Mouse (Mus musculus): ENCODE data around the gene Utp18. TPM values are rescaled to one million over a fixed set of nuclear protein-coding genes. Genes with fewer than 3 reads are reported as not detected.

Utp18 gene
- polyA plus RNA-seq, 2 experiments: 20.5 to 29.7 TPM

DNA sequence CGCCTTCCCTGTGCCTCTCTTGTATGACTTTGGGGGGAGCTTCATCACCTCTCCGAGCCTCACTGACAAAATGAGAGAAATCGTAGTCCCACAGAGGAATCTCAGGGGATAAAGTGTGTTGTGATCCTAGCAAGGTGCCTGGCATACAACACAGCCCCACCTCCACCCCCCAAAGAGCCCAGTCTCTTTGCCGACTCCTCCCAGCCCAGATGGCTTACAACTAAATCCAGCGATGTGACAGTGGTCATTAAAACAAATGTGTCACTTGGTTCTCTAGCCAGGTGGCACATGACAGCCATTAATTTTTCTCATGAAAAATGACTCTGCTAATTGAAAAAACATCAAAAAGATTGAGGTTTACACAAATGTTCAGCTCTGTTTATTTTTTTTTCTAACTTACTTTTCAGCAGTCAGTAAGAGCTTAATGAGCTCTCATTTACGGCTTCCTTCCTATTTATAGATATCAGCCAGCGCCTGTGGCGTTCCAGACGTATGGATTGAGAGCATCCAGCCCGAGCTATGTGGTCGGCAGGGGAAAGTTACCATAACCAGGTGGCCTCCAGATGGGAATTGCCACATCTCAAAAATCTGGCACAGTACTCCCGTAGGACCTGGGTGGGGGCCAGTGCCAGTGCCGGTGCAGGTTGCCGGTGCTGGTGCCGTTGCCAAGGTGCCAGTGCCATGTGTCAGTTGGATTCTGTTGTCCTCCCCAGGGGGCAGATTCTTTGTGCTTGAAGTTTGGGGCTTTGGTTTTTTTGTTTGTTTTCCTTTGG lies 67.4 kb downstream of the Utp18 start:
- Histone ChIP-seq H3K9ac (ENCODE audit: low read depth, low read length, severe bottlenecking) (no peak overlapping the region), H3K36me3 (ENCODE audit: control insufficient read depth, insufficient read depth, low read length) (no peaks in the 10 kb centered on the region), H3K4me3 (replicated peaks; ENCODE audit: low read length) (no peak overlapping the region), H3K27ac (replicated peaks; ENCODE audit: low read depth, low read length) (no peak overlapping the region), H3K27me3 (ENCODE audit: control insufficient read depth, insufficient read depth, low read length) (no peaks in the 10 kb centered on the region), H3K9me3 (ENCODE audit: control insufficient read depth, low read length) (no peaks in the 10 kb centered on the region), H3K4me1 (ENCODE audit: control insufficient read depth, insufficient read depth, low read length) (peaks cover 14% of the 10 kb centered on the region), H3K4me2 (replicated peaks; ENCODE audit: low read depth, low read length, severe bottlenecking) (peak overlapping the region; percentile 6; the same call in 1 of the 2 replicates)
- WGBS: 9% methylated on average over 15 of the region's 15 CpGs
- no peak for TF ChIP-seq POLR2A (IDR thresholded peaks at IDR 0.05; ENCODE audit: borderline replicate concordance, extremely low read depth, insufficient read depth, insufficient read length)
- DNase-seq (ENCODE audit: low spot score): peak; percentile 61
- ATAC-seq (ENCODE audit: low FRiP score, low read depth): 0 out of 2 replicates have a peak, but pooled peaks have one; percentile 37

DNA sequence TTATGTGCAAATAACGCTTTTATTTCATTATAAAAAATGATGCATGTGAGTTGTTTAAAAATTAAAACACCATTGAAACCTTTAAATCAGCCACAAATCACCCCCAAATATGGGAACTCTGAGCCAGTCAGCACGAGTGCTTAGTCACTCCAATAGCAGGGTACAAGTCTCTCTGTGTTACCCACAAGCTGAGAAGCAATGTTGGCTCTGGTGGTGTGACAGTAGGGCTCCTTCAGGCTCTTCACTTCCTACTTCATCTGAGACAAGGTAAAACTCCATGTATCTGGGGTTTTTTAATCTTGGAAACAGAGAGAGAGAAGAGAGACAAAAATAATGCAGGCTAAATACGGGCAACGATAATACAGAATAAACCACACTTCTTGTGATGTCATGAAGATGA lies 72.6 kb downstream of the Utp18 start:
- Histone ChIP-seq H3K36me3 (ENCODE audit: control insufficient read depth, insufficient read depth, low read length) (no peaks in the 10 kb centered on the region), H3K27ac (replicated peaks; ENCODE audit: low read depth, low read length) (no peak overlapping the region), H3K27me3 (ENCODE audit: control insufficient read depth, insufficient read depth, low read length) (no peaks in the 10 kb centered on the region), H3K4me3 (replicated peaks; ENCODE audit: low read length) (no peak overlapping the region), H3K9ac (ENCODE audit: low read depth, low read length, severe bottlenecking) (no peak overlapping the region), H3K4me1 (ENCODE audit: control insufficient read depth, insufficient read depth, low read length) (peaks cover 3% of the 10 kb centered on the region), H3K9me3 (ENCODE audit: control insufficient read depth, low read length) (no peaks in the 10 kb centered on the region), H3K4me2 (replicated peaks; ENCODE audit: low read depth, low read length, severe bottlenecking) (no peak overlapping the region)
- DNase-seq (ENCODE audit: low spot score): no peak
- WGBS: 82% methylated on average over 4 of the region's 4 CpGs
- ATAC-seq (ENCODE audit: low FRiP score, low read depth): no peak
- no peak for TF ChIP-seq POLR2A (IDR thresholded peaks at IDR 0.05; ENCODE audit: borderline replicate concordance, extremely low read depth, insufficient read depth, insufficient read length)

DNA sequence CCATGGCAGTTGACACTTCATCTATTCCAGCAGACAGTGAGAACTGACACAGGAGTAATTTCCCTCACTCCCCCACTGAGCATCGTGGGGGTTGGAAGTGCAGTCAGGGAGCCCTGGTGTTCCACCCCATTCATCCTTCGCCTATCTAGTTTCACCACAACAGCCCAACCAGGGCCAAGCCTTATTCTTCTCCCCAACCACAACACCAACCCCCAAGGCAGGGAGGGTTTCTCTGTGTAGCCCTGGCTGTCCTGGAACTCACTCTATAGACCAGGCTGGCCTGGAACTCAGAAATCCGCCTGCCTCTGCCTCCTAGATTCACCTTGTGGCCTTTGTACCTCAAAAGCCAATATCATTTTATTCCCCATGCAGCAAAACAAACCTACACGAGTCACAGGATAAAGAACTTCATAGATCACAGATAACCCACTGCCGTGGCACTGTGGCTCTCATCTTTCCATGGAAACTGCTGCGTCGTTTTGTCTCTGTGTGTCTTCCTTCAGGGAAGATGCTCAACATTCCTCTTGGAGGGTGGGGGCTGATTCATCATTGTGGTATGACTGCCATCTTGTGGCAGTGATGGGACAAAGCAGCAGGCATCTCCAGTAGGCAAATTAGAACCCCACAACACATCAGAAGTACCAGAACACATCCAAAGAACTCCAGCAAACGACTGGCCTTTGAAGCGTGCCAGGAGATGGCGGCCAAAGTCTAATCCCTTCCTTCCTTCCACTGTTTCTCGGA lies 73.3 kb downstream of the Utp18 start:
- no peak overlapping the region for H3K9ac ChIP-seq (ENCODE audit: low read depth, low read length, severe bottlenecking)
- H3K36me3 ChIP-seq (ENCODE audit: control insufficient read depth, insufficient read depth, low read length): no peaks in the 10 kb centered on the region
- H3K9me3 ChIP-seq (ENCODE audit: control insufficient read depth, low read length): no peaks in the 10 kb centered on the region
- H3K4me1 ChIP-seq (ENCODE audit: control insufficient read depth, insufficient read depth, low read length): no peaks in the 10 kb centered on the region
- 37% methylated on average over 11 of the region's 11 CpGs for WGBS
- no peak overlapping the region for H3K4me3 ChIP-seq (replicated peaks; ENCODE audit: low read length)
- no peak overlapping the region for H3K4me2 ChIP-seq (replicated peaks; ENCODE audit: low read depth, low read length, severe bottlenecking)
- 0 out of 2 replicates have a peak, but pooled peaks have one; percentile 18 for TF ChIP-seq POLR2A (IDR thresholded peaks at IDR 0.05; ENCODE audit: borderline replicate concordance, extremely low read depth, insufficient read depth, insufficient read length)
- no peak overlapping the region for H3K27ac ChIP-seq (replicated peaks; ENCODE audit: low read depth, low read length)
- no peaks in the 10 kb centered on the region for H3K27me3 ChIP-seq (ENCODE audit: control insufficient read depth, insufficient read depth, low read length)
- no peak for ATAC-seq (ENCODE audit: low FRiP score, low read depth)
- peak; percentile 60 for DNase-seq (ENCODE audit: low spot score)

Other genes starting within 250 kb of the Utp18 start
- gene Mbtd1, start 86 bp upstream of the Utp18 start, polyA plus RNA-seq (2012; rRNA removed): 35.4 and 36.3 TPM in 2 replicates
- gene Mbtd1, start 86 bp upstream of the Utp18 start, polyA plus RNA-seq (2014; fragmentation: Nextera tagmentation; extraction: Ambion mirVana): 23.8 and 27.3 TPM in 2 replicates
- gene Nme2, start 70.5 kb upstream of the Utp18 start, polyA plus RNA-seq (2012; rRNA removed): 411 and 434 TPM in 2 replicates
- 334 and 389 TPM in 2 replicates for gene Nme2, start 70.5 kb upstream of the Utp18 start, polyA plus RNA-seq (2014; fragmentation: Nextera tagmentation; extraction: Ambion mirVana)
- gene Gm20390, start 82.5 kb upstream of the Utp18 start, polyA plus RNA-seq (2012; rRNA removed): 55.1 and 122 TPM in 2 replicates
- 345 and 365 TPM in 2 replicates for gene Gm20390, start 82.5 kb upstream of the Utp18 start, polyA plus RNA-seq (2014; fragmentation: Nextera tagmentation; extraction: Ambion mirVana)
- gene Nme1, start 82.8 kb upstream of the Utp18 start, polyA plus RNA-seq (2012; rRNA removed): 152 and 159 TPM in 2 replicates
- gene Nme1, start 82.8 kb upstream of the Utp18 start, polyA plus RNA-seq (2014; fragmentation: Nextera tagmentation; extraction: Ambion mirVana): 144 and 151 TPM in 2 replicates
- gene Spag9, start 110.3 kb upstream of the Utp18 start, polyA plus RNA-seq (2012; rRNA removed): 52.8 and 56.3 TPM in 2 replicates
- gene Spag9, start 110.3 kb upstream of the Utp18 start, polyA plus RNA-seq (2014; fragmentation: Nextera tagmentation; extraction: Ambion mirVana): 64.6 and 75.4 TPM in 2 replicates

Measured in limb, embryonic 14.5 days (tissue).